Mouse (Mus musculus) G1E (cell line): ENCODE data around the gene Zfyve28. TPM values are rescaled to one million over a fixed set of nuclear protein-coding genes. Genes with fewer than 3 reads are reported as not detected.
A peak's percentile ranks its signal among the peaks of the same experiment; 100 is the strongest.

Experiments
- ATAC-seq: 2 replicates; pipeline ENCODE4 v1.8.0; 2016; ENCODE audit warnings: mild to moderate bottlenecking; ENCODE audit not compliant: insufficient number of reproducible peaks, poor library complexity, low FRiP score, severe bottlenecking; ENCODE audit errors: extremely low read depth
- DNase-seq: peaks from one replicate; pipeline ENCODE4 v3.0.0; 2012; ENCODE audit warnings: low spot score
- H3K27me3 ChIP-seq: 2 replicates; pipeline ENCODE4 v1.6.1; 2012; ENCODE audit warnings: mild to moderate bottlenecking, low read length, inconsistent platforms; ENCODE audit not compliant: insufficient read depth
- H3K36me3 ChIP-seq: replicated peaks from 2 replicates; pipeline ENCODE3; 2012; ENCODE audit warnings: mild to moderate bottlenecking, inconsistent platforms
- H3K4me1 ChIP-seq: 2 replicates; pipeline ENCODE4 v1.6.1; 2012; ENCODE audit warnings: low read depth, low read length, inconsistent platforms, mixed read lengths; ENCODE audit not compliant: insufficient read depth
- H3K4me3 ChIP-seq: 2 replicates; pipeline ENCODE4 v1.5.1; 2012; ENCODE audit warnings: low read depth, mild to moderate bottlenecking, inconsistent platforms, low read length, moderate library complexity, mixed read lengths
- H3K9me3 ChIP-seq: replicated peaks from 2 replicates; pipeline ENCODE4 v1.6.1; 2012; ENCODE audit warnings: inconsistent platforms
- CTCF ChIP-seq: IDR thresholded peaks from 2 replicates; pipeline ENCODE4 v1.5.1; 2012; ENCODE audit warnings: low read depth, low read length, inconsistent platforms, mixed read lengths
- GATA1 ChIP-seq: IDR thresholded peaks from 2 replicates; pipeline ENCODE4 v1.6.1; 2012; ENCODE audit warnings: borderline replicate concordance, low read length, inconsistent platforms, mixed read lengths
- GATA2 ChIP-seq: IDR thresholded peaks from 2 replicates; pipeline ENCODE4 v1.6.1; 2012; ENCODE audit warnings: low read depth, low read length, inconsistent platforms, borderline replicate concordance
- POLR2AphosphoS5 ChIP-seq: IDR thresholded peaks from 2 replicates; pipeline ENCODE4 v1.6.1; 2012; ENCODE audit warnings: low read depth, low read length, inconsistent platforms; ENCODE audit not compliant: insufficient replicate concordance
- TAL1 ChIP-seq: conservative IDR thresholded peaks from 2 replicates; pipeline ENCODE4 v1.6.1; 2012; ENCODE audit warnings: low read depth, low read length, inconsistent platforms, mixed read lengths
- polyA plus RNA-seq: library from polyadenylated mRNA; stranded (reverse); fragments of >175 nt; gene quantifications from 2 replicates; pipeline ENCODE4 v1.2.3, GENCODE M21; 2012
- total RNA-seq, 2 experiments: library from RNA; stranded (forward) in 1 of 2; stranded (reverse) in 1 of 2; fragments of 200-1000 nt in 1 of 2; fragments of >200 nt in 1 of 2; fragmentation: Nextera tagmentation in 1 of 2; gene quantifications; 2 replicates each; pipeline ENCODE4 v1.2.3; 2014 to 2017

Gene Zfyve28
- total and polyA plus RNA-seq, 3 experiments: 0.05 TPM; not detected in 2

DNA sequence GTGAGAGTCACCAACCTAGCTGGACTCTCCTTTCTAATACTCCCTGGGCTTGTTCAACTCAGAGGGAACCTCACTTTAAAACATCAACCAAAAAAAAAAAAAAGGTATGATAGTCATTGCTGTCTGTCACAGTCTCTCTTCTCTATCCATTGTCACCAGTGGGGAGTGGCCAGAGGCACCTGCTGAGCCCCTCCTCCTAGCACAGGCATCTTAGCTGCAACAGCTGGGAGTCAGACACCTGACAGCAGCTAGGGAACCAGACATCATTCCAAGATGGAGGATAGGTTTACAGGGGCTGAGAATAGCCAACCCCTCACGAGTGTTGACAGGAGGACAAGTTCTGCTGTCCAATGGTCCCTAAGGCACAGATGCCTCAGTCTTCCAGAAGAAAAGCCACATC, 93.8 kb downstream of the Zfyve28 start:
- peaks cover 11% of the 10 kb centered on the region for H3K4me1 ChIP-seq
- no peak for DNase-seq
- TF ChIP-seq CTCF (no peak), POLR2AphosphoS5 (no peak), GATA1 (no peak), TAL1 (no peak), GATA2 (no peak)

DNA sequence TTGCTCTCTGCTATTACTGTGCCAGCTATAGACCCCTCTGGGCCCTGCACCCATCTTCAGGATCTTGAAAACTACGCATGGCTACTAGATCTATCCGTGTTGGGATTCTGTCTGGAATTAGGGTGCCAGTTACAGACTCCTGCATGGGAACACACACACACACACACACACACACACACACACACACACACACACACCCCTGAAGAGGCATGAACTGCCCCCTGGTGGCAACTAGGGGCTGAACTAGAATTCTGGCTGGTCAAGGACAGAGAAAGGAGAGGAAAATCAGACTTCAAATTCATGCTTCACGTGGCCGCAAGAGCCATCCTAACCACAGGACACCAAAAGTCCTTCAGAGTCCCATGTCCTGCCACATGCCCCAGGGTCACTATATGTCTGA, 96.4 kb downstream of the Zfyve28 start:
- DNase-seq: no peak
- TF ChIP-seq GATA2 (no peak), GATA1 (no peak), POLR2AphosphoS5 (no peak), TAL1 (no peak), CTCF (no peak)
- peaks cover 28% of the 10 kb centered on the region for H3K4me1 ChIP-seq
- H3K27me3 ChIP-seq: peaks cover 43% of the 10 kb centered on the region
- no peaks in the 10 kb centered on the region for H3K36me3 ChIP-seq
- H3K9me3 ChIP-seq: no peaks in the 10 kb centered on the region
- no peak overlapping the region for H3K4me3 ChIP-seq
- ATAC-seq: no peak

More for the DNA sequence above, 93.8 kb downstream of the Zfyve28 start:
- no peak for ATAC-seq
- H3K4me3 ChIP-seq: no peak overlapping the region
- peaks cover 51% of the 10 kb centered on the region for H3K27me3 ChIP-seq
- no peaks in the 10 kb centered on the region for H3K36me3 ChIP-seq
- no peaks in the 10 kb centered on the region for H3K9me3 ChIP-seq

DNA sequence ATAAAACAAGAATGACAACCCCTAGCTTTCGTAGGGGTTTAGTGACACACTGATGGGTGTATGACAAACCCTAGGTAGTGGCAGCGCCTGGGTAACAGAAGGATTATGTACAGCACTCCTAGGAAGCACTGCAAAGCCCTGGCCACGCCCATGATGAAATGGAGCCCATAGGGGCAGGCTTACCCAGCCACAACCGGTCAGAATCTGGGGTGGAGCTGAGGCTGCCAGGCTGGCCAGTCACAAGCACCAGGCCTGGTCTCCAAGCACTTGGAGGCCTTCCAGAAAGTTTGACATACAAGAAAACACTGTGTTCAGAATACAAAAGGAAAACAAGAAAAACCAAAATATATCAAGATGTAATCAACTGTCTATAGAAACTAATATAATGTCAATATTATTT, 97.2 kb downstream of the Zfyve28 start:
- DNase-seq: no peak

DNA sequence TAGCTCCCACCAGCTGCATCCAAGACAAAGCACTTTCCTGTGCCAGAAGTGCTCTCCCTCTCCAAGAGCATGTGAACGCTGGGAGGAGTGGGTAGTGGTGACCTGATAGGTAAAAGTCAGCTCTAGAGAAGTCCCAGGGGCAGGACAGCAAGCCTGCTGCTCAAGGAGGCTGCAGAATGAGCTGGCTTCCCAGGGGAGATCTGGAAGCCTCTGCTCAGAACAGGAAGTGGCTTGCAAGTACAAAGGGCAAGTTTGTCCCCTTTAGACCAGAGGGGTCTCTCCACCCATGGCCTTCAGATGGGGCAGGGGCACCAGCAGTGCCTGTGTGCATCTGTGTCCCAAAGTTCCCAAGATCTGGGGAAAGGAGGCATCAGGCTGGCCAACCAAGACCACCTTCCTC, 98.7 kb downstream of the Zfyve28 start:
- peaks cover 33% of the 10 kb centered on the region for H3K27me3 ChIP-seq
- DNase-seq: no peak
- no peaks in the 10 kb centered on the region for H3K36me3 ChIP-seq
- TF ChIP-seq CTCF (no peak), GATA2 (no peak), POLR2AphosphoS5 (no peak), TAL1 (no peak), GATA1 (no peak)
- no peaks in the 10 kb centered on the region for H3K9me3 ChIP-seq
- ATAC-seq: no peak
- H3K4me3 ChIP-seq: no peak overlapping the region
- H3K4me1 ChIP-seq: peaks cover 39% of the 10 kb centered on the region

More for the DNA sequence above, 97.2 kb downstream of the Zfyve28 start:
- H3K4me3 ChIP-seq: no peak overlapping the region
- no peak for ATAC-seq
- TF ChIP-seq POLR2AphosphoS5 (no peak), GATA2 (no peak), GATA1 (no peak), CTCF (no peak), TAL1 (no peak)
- peaks cover 43% of the 10 kb centered on the region for H3K27me3 ChIP-seq
- H3K9me3 ChIP-seq: no peaks in the 10 kb centered on the region
- H3K36me3 ChIP-seq: no peaks in the 10 kb centered on the region
- peaks cover 36% of the 10 kb centered on the region for H3K4me1 ChIP-seq

DNA sequence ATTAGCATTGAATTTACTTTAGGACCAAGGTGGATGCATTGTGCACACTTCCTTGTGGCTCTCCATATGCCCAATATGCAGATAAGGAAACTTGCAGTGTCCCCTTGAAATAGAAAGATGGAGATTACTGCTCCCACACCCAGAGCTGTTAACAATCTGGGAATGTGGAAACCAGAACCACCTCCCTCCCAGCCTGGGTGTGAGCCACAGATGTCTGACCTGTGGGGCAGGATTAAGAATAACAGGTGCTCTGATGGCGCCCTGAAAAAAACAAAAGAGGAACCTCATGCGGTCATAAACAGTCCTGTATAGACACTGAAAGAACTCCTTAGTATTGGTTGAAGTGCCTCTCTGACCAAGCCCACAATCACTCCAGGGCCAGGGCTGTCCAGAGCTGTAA, 99.4 kb downstream of the Zfyve28 start:
- H3K4me3 ChIP-seq: no peak overlapping the region; the same call in 1 of the 2 replicates
- TF ChIP-seq CTCF (no peak), TAL1 (no peak), GATA1 (no peak), GATA2 (no peak), POLR2AphosphoS5 (no peak)
- ATAC-seq (no peak), DNase-seq (no peak)
- H3K9me3 ChIP-seq: no peaks in the 10 kb centered on the region
- peaks cover 39% of the 10 kb centered on the region for H3K4me1 ChIP-seq
- H3K36me3 ChIP-seq: peaks cover 2% of the 10 kb centered on the region
- peaks cover 30% of the 10 kb centered on the region for H3K27me3 ChIP-seq

DNA sequence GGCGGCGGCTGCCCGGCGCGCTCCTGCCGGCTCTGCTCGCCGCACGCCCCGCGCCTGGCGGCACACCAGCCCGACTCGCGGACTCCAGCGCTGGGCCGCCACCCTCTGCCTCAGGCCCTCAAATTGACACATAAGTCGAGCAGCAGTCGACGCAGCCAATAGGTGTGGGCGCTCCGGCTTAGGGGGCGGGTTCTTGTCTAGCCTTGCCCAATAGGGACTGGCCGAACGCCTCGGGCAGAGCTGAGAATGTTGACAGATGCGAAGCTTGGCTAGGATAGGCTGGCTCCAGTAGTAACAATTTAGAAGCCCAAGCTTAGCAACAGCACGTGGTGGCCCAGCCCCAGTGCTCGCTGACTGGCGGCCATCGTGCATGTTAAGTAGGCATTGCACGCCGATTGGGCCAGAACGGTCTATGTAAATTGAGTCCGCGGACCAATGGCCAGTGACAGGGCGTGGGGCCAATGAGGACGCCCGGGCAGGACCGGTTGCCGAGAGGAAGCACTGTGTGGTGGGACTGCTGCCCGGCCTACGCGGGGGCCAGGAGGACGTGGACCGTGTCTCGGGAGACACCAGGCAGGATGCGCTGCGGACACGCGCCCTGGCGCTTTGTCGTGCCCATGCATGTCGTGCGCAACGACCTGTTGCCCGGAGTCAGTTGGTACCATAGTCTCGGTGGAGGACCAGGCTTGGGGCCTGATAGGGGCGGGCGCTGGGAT, 100.5 kb downstream of the Zfyve28 start, which contains the start of gene Mxd4:
Gene Mxd4 (minus strand): TSS at position 120 of the 716 bp plus-strand sequence.
- no peaks in the 10 kb centered on the region for H3K9me3 ChIP-seq
- peak within 1 kb of the TSS; percentile 83 for H3K4me3 ChIP-seq
- peak; percentile 99 for DNase-seq
- H3K36me3 ChIP-seq: peaks cover 8% of the 10 kb centered on the region
- peak; percentile 95 for ATAC-seq
- H3K4me1 ChIP-seq: peaks cover 39% of the 10 kb centered on the region
- TF ChIP-seq CTCF: no peak
- TF ChIP-seq GATA1: no peak
- TF ChIP-seq TAL1: no peak
- TF ChIP-seq POLR2AphosphoS5: no peak
- TF ChIP-seq GATA2: no peak
- peaks cover 25% of the 10 kb centered on the region for H3K27me3 ChIP-seq
